Mouse (Mus musculus): ENCODE results near the gene Ppard. TPM values are rescaled to one million over a fixed set of nuclear protein-coding genes. Genes with fewer than 3 reads are reported as not detected.

Gene Ppard
- polyA plus RNA-seq (2014; fragmentation: Nextera tagmentation; extraction: Ambion mirVana): 1.9 and 2.0 TPM in 2 replicates

DNA sequence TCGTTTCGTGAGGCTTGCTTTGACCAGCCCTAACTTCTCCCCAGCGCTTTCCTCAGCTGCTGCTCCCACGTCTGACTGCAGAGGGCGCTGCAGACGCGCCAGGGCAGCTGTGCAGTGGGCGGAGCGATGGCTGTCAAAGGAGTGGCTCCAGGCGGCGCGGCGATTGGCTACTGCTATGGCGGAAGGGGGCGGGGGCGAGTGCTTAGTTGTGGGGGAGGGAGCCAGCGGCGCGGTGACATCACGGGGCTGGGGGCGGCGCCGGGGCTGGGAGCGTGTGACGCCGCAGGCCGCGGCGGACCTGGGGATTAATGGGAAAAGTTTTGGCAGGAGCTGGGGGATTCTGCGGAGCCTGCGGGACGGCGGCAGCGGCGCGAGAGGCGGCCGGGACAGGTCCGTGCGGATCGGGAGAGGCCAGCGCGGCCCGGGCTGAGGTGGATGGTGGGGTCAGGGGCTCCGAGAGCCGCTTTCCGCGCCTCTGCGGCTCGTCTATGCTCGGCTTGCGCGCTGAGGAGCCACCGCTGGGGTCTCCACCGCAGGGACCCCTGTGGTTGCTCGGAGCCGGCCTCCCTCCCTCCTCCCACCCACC, at the start of gene Ppard:
Gene Ppard, plus strand, starts transcription at position 226 of the 586 bp plus-strand sequence.
- ATAC-seq (replicated peaks; ENCODE audit: insufficient number of reproducible peaks, low FRiP score, low TSS enrichment, low read depth) (peak; percentile 76), DNase-seq (ENCODE audit: low spot score) (peak; percentile 98)
- WGBS: under 1% methylated on average over 57 of the region's 57 CpGs
- H3K36me3 ChIP-seq (replicated peaks; ENCODE audit: control insufficient read depth, insufficient read depth, low read depth, low read length): no peaks in the 10 kb centered on the region; the same call in 1 of the 2 replicates
- 0 out of 2 replicates have a peak within 1 kb of the TSS, but pooled peaks have one; percentile 35 for H3K27ac ChIP-seq (replicated peaks; ENCODE audit: low read depth, low read length)
- H3K9ac ChIP-seq (replicated peaks; ENCODE audit: low read length): peak within 1 kb of the TSS; percentile 87
- H3K4me2 ChIP-seq (ENCODE audit: low read depth, low read length): peak within 1 kb of the TSS; percentile 75
- H3K4me1 ChIP-seq (ENCODE audit: control insufficient read depth, insufficient read depth, low read length): no peaks in the 10 kb centered on the region
- no peaks in the 10 kb centered on the region for H3K27me3 ChIP-seq (ENCODE audit: control insufficient read depth, insufficient read depth, low read length)
- no peaks in the 10 kb centered on the region for H3K9me3 ChIP-seq (replicated peaks; ENCODE audit: control insufficient read depth, low read length)
- H3K4me3 ChIP-seq (ENCODE audit: low read depth, low read length): peak within 1 kb of the TSS; percentile 79

DNA sequence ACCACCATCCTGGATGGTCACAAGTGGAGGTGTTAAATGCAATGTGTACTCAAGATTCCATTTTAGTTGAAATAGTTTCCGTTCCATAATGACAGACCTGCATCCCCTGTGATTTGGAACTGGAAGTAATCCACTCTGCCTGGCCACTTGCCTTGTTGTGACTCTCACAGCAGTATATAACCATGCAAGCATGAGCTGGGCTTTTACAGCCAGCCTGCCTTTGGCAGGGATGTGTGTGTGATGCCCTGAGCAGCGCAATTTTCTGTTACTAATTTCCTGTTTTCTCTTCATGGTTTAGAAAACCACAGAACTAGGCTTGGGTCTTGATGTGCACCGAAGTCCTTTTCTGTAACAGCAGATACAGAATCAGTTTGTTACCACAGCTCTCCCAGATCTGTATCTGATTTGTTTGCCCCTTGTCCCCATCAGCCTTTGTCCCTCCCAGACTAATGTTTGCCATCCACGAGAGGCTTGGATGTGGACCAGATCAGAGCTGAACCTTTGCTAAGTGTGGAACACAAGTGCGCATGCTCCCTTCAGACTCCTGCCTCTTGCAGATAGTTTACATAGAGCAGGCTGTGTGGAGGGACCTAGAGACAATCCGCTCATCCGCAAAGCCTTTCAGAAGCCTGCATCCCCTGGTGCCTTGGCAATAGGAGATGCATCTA, 47.4 kb upstream of the Ppard start:
- Histone ChIP-seq H3K27me3 (ENCODE audit: control insufficient read depth, insufficient read depth, low read length) (no peaks in the 10 kb centered on the region), H3K4me1 (ENCODE audit: control insufficient read depth, insufficient read depth, low read length) (no peaks in the 10 kb centered on the region), H3K27ac (replicated peaks; ENCODE audit: low read depth, low read length) (no peak overlapping the region), H3K9me3 (replicated peaks; ENCODE audit: control insufficient read depth, low read length) (no peaks in the 10 kb centered on the region), H3K4me3 (ENCODE audit: low read depth, low read length) (no peak overlapping the region), H3K36me3 (replicated peaks; ENCODE audit: control insufficient read depth, insufficient read depth, low read depth, low read length) (peaks cover 4% of the 10 kb centered on the region; the same call in 1 of the 2 replicates), H3K9ac (replicated peaks; ENCODE audit: low read length) (no peak overlapping the region), H3K4me2 (ENCODE audit: low read depth, low read length) (no peak overlapping the region)
- ATAC-seq (replicated peaks; ENCODE audit: insufficient number of reproducible peaks, low FRiP score, low TSS enrichment, low read depth) (no peak), DNase-seq (ENCODE audit: low spot score) (no peak)
- WGBS: 87% methylated on average over 7 of the region's 7 CpGs

DNA sequence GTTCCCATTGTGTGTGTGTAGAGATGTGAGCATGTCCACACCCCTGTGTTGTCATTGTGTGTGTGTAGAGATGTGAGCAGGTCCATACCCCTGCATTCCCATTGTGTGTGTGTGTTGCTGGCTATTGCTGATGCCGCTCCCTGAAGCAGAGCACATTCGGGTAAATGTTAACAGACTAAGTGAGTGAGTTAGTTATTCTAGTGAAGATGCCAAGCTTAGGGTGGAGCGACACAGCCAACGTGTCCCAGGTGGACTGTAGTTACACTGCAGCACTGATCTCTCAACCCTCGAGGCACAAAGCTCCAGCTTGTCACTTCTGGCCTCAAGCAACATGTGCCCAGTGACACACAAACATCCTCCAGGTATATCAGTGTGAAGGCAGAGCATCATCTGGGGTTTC, 44.2 kb upstream of the Ppard start:
- WGBS: 83% methylated on average over 5 of the region's 5 CpGs
- H3K36me3 ChIP-seq (replicated peaks; ENCODE audit: control insufficient read depth, insufficient read depth, low read depth, low read length): peaks cover 10% of the 10 kb centered on the region
- no peaks in the 10 kb centered on the region for H3K27me3 ChIP-seq (ENCODE audit: control insufficient read depth, insufficient read depth, low read length)
- H3K9me3 ChIP-seq (replicated peaks; ENCODE audit: control insufficient read depth, low read length): no peaks in the 10 kb centered on the region
- DNase-seq (ENCODE audit: low spot score): no peak
- no peak overlapping the region for H3K27ac ChIP-seq (replicated peaks; ENCODE audit: low read depth, low read length)
- H3K4me3 ChIP-seq (ENCODE audit: low read depth, low read length): no peak overlapping the region
- no peak overlapping the region for H3K9ac ChIP-seq (replicated peaks; ENCODE audit: low read length)
- no peaks in the 10 kb centered on the region; the same call in 1 of the 2 replicates for H3K4me1 ChIP-seq (ENCODE audit: control insufficient read depth, insufficient read depth, low read length)
- no peak for ATAC-seq (replicated peaks; ENCODE audit: insufficient number of reproducible peaks, low FRiP score, low TSS enrichment, low read depth)
- H3K4me2 ChIP-seq (ENCODE audit: low read depth, low read length): no peak overlapping the region

DNA sequence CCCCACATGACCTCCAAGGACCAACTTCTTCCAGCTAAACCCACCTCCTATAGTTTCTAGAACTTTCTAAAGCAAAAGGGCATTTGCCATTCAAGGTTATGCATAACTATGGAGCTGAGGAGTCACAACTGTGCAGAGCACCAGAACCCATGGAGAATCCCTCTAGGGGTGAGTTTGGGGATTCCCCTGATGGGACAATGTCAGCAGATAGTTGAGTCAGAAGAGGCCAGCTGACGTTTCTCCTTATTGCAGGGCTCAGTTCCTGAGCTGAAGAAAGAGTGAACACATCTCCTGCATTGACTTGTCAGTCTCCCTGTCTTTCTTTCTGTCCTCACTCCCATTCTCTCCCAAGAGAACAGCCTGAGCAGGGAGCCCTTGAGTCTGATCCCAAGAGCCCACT, 39.7 kb upstream of the Ppard start:
- no peak for DNase-seq (ENCODE audit: low spot score)
- Histone ChIP-seq H3K4me2 (ENCODE audit: low read depth, low read length) (no peak overlapping the region), H3K27me3 (ENCODE audit: control insufficient read depth, insufficient read depth, low read length) (no peaks in the 10 kb centered on the region), H3K4me3 (ENCODE audit: low read depth, low read length) (no peak overlapping the region), H3K9ac (replicated peaks; ENCODE audit: low read length) (no peak overlapping the region), H3K36me3 (replicated peaks; ENCODE audit: control insufficient read depth, insufficient read depth, low read depth, low read length) (peaks cover 13% of the 10 kb centered on the region), H3K27ac (replicated peaks; ENCODE audit: low read depth, low read length) (no peak overlapping the region), H3K4me1 (ENCODE audit: control insufficient read depth, insufficient read depth, low read length) (no peaks in the 10 kb centered on the region; the same call in 1 of the 2 replicates), H3K9me3 (replicated peaks; ENCODE audit: control insufficient read depth, low read length) (no peaks in the 10 kb centered on the region)
- no peak for ATAC-seq (replicated peaks; ENCODE audit: insufficient number of reproducible peaks, low FRiP score, low TSS enrichment, low read depth)
- 88% methylated on average over 1 of the region's 1 CpGs for WGBS

DNA sequence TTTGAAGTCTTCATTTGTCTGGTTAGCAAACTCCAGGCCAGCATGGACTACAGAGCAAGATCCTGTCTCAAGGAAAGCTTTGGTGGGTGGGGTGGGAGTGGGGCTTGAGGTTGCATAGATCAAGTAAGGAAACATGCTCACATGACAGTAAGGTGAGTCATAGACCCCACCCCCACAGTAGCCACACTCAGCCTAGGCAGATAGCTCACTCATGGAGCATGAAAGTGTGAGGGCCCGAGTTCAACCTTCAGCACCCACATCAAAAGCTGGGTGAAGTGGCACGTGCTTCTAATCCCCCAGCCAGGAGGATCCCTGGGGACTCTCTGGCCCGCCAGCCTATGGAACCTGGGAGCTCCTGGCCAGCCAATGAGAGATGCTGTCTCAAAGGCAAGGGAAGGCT, 38.9 kb upstream of the Ppard start:
- Histone ChIP-seq H3K4me2 (ENCODE audit: low read depth, low read length) (no peak overlapping the region), H3K27ac (replicated peaks; ENCODE audit: low read depth, low read length) (no peak overlapping the region), H3K27me3 (ENCODE audit: control insufficient read depth, insufficient read depth, low read length) (no peaks in the 10 kb centered on the region), H3K4me3 (ENCODE audit: low read depth, low read length) (no peak overlapping the region), H3K9me3 (replicated peaks; ENCODE audit: control insufficient read depth, low read length) (no peaks in the 10 kb centered on the region), H3K36me3 (replicated peaks; ENCODE audit: control insufficient read depth, insufficient read depth, low read depth, low read length) (peaks cover 15% of the 10 kb centered on the region), H3K9ac (replicated peaks; ENCODE audit: low read length) (no peak overlapping the region), H3K4me1 (ENCODE audit: control insufficient read depth, insufficient read depth, low read length) (no peaks in the 10 kb centered on the region; the same call in 1 of the 2 replicates)
- no peak for DNase-seq (ENCODE audit: low spot score)
- WGBS: 87% methylated on average over 3 of the region's 3 CpGs
- no peak for ATAC-seq (replicated peaks; ENCODE audit: insufficient number of reproducible peaks, low FRiP score, low TSS enrichment, low read depth)

DNA sequence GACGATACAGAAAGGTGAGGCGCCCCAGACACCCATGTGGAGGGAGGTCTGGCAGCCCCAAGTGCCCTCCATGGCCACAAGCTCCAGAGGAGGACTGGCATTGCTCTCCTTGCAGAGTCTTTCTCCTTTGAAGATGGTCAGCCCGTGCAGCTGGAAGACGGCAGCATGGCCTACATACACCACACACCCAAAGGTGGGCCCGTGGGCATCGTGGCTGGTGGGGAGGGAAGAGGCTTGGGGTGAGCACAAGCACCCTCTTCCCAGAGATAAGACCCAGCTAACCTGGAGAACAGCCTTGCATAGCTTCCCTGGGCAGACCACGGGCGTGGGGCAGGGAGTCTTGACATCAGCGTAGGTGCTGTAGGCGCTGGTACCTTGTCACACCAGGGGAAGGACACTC, 37.5 kb upstream of the Ppard start:
- Histone ChIP-seq H3K9ac (replicated peaks; ENCODE audit: low read length) (no peak overlapping the region), H3K27ac (replicated peaks; ENCODE audit: low read depth, low read length) (no peak overlapping the region), H3K9me3 (replicated peaks; ENCODE audit: control insufficient read depth, low read length) (no peaks in the 10 kb centered on the region), H3K27me3 (ENCODE audit: control insufficient read depth, insufficient read depth, low read length) (no peaks in the 10 kb centered on the region), H3K4me2 (ENCODE audit: low read depth, low read length) (no peak overlapping the region), H3K4me3 (ENCODE audit: low read depth, low read length) (no peak overlapping the region), H3K36me3 (replicated peaks; ENCODE audit: control insufficient read depth, insufficient read depth, low read depth, low read length) (peaks cover 13% of the 10 kb centered on the region), H3K4me1 (ENCODE audit: control insufficient read depth, insufficient read depth, low read length) (no peaks in the 10 kb centered on the region; the same call in 1 of the 2 replicates)
- DNase-seq (ENCODE audit: low spot score) (no peak), ATAC-seq (replicated peaks; ENCODE audit: insufficient number of reproducible peaks, low FRiP score, low TSS enrichment, low read depth) (no peak)
- 96% methylated on average over 10 of the region's 10 CpGs for WGBS

DNA sequence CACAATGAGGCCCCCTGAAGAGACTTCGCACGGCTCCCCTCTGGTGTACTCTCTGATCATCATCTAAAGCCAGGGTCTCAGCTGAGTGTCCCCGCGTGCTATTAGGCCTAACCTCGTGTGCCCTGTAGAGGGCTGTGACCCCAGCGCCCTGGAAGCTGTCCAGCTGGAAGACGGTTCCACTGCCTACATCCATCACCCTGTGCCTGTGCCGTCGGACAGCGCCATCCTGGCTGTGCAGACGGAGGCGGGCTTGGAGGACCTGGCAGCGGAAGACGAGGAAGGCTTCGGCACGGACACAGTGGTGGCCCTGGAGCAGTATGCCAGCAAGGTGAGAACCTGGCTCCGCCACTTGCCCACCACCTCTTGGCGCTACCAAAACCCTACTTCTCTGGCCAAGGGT, 34.9 kb upstream of the Ppard start:
- ATAC-seq (replicated peaks; ENCODE audit: insufficient number of reproducible peaks, low FRiP score, low TSS enrichment, low read depth): no peak
- WGBS: 83% methylated on average over 18 of the region's 18 CpGs
- H3K36me3 ChIP-seq (replicated peaks; ENCODE audit: control insufficient read depth, insufficient read depth, low read depth, low read length): peaks cover 7% of the 10 kb centered on the region

DNA sequence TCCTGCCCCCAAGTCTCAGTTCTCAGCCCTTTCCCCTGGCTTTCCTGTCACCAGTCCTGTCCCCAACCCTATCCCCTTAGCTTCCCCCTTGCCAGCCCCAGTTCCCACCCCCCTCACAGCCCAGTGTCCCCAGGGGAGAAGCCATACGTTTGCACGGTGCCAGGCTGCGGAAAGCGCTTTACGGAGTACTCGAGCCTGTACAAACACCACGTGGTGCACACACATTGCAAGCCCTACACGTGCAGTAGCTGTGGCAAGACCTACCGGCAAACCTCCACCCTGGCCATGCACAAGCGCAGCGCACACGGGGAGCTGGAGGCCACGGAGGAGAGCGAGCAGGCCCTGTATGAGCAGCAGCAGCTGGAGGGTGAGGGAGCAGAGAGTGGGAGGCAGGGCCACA, 30.5 kb upstream of the Ppard start:
- 80% methylated on average over 14 of the region's 14 CpGs for WGBS
- Histone ChIP-seq H3K27ac (replicated peaks; ENCODE audit: low read depth, low read length) (no peak overlapping the region), H3K9ac (replicated peaks; ENCODE audit: low read length) (no peak overlapping the region), H3K4me3 (ENCODE audit: low read depth, low read length) (no peak overlapping the region), H3K4me2 (ENCODE audit: low read depth, low read length) (no peak overlapping the region), H3K27me3 (ENCODE audit: control insufficient read depth, insufficient read depth, low read length) (no peaks in the 10 kb centered on the region), H3K4me1 (ENCODE audit: control insufficient read depth, insufficient read depth, low read length) (no peaks in the 10 kb centered on the region), H3K9me3 (replicated peaks; ENCODE audit: control insufficient read depth, low read length) (no peaks in the 10 kb centered on the region), H3K36me3 (replicated peaks; ENCODE audit: control insufficient read depth, insufficient read depth, low read depth, low read length) (peaks cover 7% of the 10 kb centered on the region)
- DNase-seq (ENCODE audit: low spot score): no peak
- ATAC-seq (replicated peaks; ENCODE audit: insufficient number of reproducible peaks, low FRiP score, low TSS enrichment, low read depth): no peak

More for the DNA sequence above, 34.9 kb upstream of the Ppard start:
- Histone ChIP-seq H3K4me3 (ENCODE audit: low read depth, low read length) (no peak overlapping the region), H3K9ac (replicated peaks; ENCODE audit: low read length) (no peak overlapping the region), H3K27ac (replicated peaks; ENCODE audit: low read depth, low read length) (no peak overlapping the region), H3K4me2 (ENCODE audit: low read depth, low read length) (no peak overlapping the region), H3K4me1 (ENCODE audit: control insufficient read depth, insufficient read depth, low read length) (no peaks in the 10 kb centered on the region; the same call in 1 of the 2 replicates), H3K27me3 (ENCODE audit: control insufficient read depth, insufficient read depth, low read length) (no peaks in the 10 kb centered on the region), H3K9me3 (replicated peaks; ENCODE audit: control insufficient read depth, low read length) (no peaks in the 10 kb centered on the region)
- DNase-seq (ENCODE audit: low spot score): no peak

Data from embryonic facial prominence, embryonic 11.5 days (tissue).